Mouse (Mus musculus): Measurements from ENCODE around the gene Tmem167b.
"Not testable (repeated sequence)": the region's sequence is repeated elsewhere in the genome, so short reads cannot be mapped to it uniquely, and the experiment has no call there.

Tmem167b gene

DNA sequence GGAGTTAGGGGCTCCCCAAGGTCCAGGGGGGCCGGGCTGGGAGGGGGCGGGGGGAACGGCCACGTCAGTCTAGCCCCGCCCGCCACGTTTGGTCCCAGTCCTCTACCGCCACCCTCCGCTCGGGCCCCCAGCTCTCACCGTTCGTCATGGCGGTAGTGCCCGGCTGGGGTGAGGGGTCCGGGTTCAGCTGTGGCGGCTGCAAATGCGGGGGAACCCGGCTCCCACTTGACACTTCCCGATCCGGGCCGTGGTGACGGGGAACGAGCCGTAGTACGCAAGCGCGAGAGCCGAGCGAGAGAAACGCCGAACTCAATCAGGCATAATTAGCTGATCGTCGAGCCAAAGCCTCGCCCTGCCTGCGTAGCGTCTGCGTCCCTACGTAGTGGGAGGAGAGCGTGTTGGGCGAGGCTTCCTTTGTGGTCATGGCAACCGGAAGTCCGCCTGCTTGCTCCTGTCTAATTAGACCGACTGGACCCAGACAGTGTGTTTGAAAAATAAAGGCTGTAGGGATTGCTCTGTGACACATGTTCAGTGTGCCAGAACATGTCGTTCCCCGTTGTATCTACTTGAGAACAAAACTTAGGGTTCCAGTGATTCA lies at the start of gene Tmem167b:
Gene Tmem167b (minus strand): TSS at position 334 of the 598 bp plus-strand sequence.
- DNase-seq (ENCODE audit: inconsistent age in 2 of 2, low spot score in 1 of 2), result peak; percentile 97 to 99

DNA sequence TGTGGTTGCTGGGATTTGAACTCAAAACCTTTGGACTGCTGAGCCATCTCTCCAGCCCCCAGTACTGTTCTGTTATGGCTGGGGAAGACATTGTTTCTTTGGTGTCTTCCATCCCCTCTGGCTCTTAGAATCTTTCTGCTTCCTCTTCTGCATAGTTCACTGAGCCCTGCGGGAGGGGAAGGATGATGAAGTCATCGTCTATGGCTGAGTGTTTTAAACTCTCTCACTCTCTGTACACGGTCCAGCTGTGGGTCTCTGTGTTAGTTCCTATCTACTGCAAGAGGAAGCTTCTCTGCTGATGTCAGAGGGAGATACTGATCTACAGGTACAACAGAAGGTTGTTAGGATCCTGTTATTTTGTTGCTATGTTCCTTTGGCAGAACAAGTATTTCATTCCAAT lies 46.6 kb upstream of the Tmem167b start:
- no peak for DNase-seq (ENCODE audit: inconsistent age in 2 of 2, low spot score in 1 of 2)

DNA sequence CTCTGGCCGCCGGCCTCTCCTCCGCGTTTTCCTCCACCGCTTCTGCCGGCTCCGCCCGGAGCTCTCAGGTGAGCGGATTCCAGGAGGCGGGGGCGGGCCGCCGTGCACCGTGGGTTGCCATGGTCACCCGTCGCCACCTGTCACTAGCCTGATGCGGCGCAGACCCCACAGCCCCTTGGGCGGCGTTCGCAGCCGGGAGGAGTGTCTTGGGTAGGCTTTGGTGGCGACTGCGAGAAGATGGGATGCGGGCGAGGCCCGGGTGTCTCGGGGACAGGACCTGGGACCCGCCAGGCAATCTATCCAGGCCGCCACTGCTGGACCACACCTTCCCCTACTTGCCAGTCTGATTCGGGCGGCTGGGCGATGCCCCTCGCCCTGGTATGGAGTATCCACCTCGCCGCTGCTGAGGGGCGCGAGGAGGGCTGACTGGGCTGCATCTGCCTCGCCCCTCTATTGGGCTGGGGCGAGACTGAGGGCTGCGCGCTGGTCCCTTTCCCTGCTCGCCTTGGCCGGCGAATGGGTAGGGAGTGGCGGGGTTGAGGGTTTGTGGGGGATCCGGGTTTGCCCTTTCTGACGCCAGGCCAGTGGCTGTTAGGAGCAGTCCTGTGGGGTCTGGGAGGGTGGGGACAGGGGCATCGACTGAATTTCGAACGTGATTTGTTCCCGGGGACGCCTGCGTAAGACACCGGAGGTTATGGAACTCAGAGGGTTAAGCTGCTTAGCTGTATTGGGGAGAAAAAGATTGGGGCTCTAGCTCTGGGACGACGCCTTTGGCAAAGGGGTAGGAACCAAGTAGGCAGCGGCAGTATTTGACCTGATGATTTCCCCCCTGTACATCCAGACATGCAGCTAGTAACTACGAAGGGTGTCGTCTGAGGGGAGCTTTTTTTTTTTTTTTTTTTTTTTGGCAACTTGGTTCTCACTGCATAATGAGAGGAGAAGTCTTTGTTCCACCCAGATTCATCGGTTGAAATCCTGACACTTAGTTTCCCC lies 29.6 kb upstream of the Tmem167b start:
- DNase-seq (ENCODE audit: inconsistent age in 2 of 2, low spot score in 1 of 2), result no peak

DNA sequence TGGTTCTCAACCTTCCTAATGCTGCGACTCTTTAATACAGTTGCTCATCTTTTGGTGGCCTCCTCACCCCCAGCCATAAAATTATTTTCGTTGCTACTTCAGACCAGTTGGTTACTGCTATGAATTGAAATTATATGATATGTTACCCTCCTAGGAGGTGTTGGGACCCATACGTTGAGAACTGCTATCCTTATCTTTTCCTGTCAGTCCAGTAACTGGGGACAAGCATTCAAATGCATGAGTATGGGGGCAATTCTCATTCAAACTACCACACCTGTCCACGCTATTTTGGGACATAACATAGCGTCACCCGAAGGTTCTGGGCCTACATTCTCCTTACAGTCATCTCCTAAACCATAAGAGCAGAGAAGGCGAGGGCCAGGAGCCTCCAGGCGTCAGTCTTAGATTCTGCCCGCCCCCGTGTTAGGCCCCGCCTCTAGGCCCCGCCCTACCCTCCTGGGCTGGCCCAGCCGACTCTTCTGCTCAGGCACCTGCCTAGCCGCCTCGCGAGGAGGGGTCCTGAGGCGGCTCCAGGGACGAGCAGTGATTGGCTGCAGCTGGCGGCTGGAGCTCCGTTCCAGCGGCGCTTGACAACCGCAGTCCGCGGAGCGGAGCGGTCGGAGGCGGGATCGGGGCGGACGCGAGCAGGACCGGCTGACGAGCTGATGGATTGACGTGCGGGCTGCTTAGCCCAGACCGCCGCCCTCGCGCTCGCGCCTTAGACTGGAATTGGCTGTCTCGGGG lies 28.7 kb upstream of the Tmem167b start, which contains the start of gene Wdr47:
Gene Wdr47 (plus strand): TSS at position 494 of the 744 bp plus-strand sequence.
- peak; percentile 98 for DNase-seq (ENCODE audit: inconsistent age in 2 of 2, low spot score in 1 of 2)

DNA sequence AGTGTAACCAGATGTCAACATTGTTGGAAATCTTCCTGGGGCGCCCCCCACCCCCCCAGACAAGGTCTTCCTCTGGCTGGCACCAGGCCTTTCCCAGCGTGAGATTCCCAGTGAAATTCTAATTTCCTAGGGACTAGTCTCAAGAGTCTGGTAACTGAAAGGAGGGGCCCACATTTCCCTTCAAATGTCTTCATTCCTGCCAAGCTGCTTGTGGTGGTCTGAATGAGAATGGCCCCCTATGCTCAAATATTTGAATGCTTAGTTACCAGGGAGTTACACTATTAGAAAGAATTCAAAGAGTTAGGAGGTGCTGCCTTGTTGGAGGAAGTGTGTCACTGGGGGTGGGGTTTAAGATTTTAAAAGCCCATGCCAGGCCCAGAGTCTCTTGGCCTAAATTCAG lies 26.2 kb upstream of the Tmem167b start:
- no peak for DNase-seq (ENCODE audit: inconsistent age in 2 of 2, low spot score in 1 of 2)

DNA sequence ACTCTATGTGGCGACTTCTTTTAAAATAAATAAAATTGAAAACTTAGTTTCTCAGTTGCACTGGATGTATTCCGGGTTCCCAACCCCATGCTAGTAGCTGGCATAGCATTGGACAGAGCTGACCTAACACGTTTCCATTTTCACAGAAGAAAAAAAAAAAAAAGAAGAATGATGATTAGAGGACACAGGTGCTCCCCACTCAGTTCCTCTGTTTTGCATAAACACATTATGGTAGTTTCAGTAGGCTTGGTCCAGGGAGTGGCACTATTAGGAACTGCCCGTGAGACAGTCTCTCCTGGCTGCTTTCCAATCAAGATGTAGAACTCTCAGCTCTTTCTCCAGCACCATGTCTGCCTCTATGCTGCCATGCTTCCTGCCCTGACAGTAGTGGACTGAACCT lies 22.3 kb upstream of the Tmem167b start:
- no peak for DNase-seq (ENCODE audit: inconsistent age in 2 of 2, low spot score in 1 of 2)

DNA sequence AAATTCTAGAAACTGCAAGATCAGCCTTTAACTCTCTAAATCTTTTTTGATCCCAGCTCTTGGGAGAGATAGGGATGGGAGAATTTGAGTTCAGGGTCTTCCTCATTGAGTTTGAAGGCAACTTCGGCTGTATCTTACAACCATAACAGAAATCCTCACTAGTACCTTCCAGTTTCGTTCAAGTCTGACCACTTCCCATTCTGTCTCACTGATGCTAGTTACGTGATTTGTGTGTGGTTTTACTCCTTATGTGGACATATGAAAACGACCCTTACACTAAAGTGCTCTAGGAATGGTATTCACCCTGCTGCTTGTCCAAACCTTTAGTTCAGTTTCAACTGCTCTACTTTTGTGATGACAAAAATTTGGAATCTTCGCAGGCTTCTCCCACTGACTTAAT lies 11.8 kb upstream of the Tmem167b start:
- no peak for DNase-seq (ENCODE audit: inconsistent age in 2 of 2, low spot score in 1 of 2)

DNA sequence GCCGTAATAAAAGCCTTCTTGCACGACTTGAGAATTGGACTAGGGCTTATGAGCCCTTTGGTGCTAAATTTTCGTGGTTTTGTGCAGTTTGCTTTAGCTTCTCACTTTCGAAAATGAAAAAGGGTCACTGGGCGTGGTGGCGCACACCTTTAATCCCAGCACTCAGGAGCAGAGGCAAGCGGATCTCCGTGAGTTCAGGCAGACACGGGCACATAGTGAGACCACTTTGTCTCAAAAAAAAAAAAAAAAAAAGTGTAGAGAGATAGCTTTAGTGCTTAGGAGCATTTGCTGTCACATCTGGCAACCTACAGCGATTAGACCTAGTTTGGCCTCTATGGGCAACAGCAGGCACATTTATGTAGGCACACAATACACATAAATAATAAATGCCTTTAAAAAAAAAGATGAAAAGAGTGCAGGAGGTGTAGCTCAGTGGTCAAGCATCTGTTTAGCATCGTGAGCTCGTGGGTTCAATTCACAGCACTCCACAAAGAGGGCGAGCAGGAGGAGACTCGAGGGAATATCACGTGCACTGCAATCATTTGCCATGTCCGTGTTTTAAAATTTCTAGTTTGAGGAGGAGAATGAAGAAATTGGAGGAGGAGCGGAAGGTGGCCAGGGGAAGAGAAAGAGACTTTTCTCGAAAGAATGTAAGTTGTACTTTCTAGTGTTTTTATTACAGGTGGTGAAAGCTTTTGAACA lies 10.2 kb upstream of the Tmem167b start:
- DNase-seq (ENCODE audit: inconsistent age in 2 of 2, low spot score in 1 of 2), result peak in 1 of 2 experiments; percentile 49

DNA sequence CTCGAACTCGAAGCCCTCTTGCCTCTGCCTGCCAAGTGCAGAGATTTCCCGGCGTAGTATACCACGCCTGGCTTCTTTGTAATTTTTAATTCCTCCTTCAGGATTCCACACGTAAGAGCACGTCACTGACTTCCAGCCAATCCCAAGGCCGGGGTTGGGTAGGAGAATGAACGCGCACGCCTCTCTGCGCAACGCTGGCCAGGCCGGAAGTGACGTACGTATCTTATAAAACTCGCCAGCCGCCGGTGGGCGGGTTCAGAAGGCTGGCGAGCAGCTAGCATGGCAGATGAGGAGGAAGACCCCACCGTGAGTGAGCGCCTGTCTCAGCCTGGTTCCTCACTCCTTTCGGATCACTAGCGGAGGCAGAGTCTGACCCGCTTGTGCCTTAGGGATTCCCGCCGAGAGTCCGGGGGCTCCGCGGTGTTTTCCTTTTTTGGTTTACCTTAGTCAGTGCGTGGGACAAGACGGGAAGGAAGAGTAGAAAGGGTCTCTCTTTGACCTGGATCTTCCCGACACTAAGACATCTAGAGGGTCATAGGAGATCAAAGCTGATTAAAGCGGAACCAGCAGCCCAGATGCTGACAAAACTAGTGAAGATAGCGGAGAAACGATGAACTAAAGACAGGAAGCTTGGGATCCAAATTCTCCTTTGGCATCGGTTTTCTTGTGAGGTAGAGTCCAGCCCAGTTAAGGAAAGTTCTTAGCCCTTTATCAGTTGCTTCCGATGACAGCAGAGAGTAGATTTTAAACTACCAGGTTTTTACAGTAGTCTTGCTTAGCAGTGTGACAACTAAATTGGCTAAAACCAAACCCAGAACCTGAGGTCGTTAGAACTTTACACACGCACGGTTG lies 9.4 kb upstream of the Tmem167b start, which contains the start of gene Taf13:
Gene Taf13 (plus strand): TSS at position 256 of the 852 bp plus-strand sequence.
- peak; percentile 97 to 99 for DNase-seq (ENCODE audit: inconsistent age in 2 of 2, low spot score in 1 of 2)

DNA sequence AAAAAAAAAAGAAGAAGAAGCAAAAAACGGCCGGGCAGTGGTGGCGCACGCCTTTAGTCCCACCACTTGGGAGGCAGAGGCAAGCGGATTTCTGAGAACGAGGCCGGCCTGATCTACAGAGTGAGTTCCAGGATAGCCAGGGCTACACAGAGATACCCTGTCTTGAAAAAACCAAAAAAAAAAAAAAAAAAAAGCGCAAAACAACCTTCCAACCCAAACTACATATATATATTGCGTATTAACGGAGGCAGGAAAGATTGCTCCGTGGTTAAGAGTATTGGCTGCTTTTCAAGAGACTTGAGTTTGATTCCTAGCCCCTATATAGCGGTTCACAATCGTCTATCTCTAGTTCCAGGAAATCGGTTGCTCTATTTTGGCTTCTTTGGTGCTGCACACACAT lies 8.5 kb upstream of the Tmem167b start:
- DNase-seq (ENCODE audit: inconsistent age in 2 of 2, low spot score in 1 of 2), result no peak

DNA sequence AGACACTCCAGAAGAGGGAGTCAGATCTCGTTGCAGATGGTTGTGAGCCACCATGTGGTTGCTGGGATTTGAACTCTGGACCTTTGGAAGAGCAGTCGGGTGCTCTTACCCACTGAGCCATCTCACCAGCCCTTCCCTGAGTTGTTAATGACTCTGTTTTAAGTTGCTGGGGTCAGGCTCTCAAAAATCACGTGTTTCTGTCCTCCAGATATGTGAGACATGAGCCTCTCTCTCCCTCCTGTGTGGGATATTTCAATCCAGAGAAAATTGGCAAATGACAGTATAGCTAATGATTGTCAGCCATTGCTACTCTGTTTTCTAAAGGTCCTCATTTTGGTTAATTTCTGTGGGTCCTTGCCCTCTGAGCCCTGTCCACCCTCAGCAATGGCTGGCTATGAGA lies 7.4 kb upstream of the Tmem167b start:
- not testable (repeated sequence) for DNase-seq (ENCODE audit: inconsistent age in 2 of 2, low spot score in 1 of 2)

DNA sequence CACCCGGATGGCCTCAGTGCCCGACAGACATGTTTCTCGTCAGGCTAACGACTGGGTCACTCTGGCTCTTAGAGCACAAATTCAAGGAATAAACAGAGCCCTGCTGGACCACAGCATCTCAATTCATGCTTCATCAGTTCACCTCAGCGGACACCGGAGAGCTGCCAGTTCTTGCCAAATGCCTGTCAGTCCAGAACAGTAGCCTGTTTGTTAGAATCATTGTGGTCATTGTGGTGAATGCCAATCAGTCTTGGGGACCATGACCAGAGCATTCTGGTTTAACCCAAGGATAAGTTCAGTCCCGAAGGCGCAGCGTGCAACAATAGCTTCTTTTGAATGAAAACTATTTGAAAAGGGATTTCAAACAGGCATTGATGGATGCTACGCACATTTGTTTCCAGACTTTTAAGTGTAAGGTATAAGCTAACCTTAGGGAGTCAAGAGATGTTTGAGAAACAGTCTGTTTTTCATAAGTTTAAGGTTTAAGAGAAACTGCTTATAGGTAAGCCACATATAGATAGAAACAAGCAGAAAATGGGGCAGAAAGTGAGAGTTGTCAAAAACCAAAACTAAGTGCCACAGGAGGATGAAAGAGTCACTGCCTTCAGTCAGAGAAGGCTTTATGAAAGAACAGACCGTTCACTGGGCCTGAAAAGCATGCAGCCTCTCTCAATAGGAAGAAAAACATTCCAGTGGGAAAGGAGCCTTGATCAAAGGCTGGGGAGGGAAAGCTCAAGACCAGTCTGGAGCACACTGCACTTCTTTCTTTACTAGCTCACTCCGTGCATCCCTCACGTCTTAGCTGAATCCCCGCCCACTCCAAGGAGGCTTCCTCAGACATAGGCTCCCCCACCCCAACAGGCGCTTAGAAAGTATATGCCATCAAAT lies 6.0 kb upstream of the Tmem167b start:
- DNase-seq (ENCODE audit: inconsistent age in 2 of 2, low spot score in 1 of 2), result no peak

DNA sequence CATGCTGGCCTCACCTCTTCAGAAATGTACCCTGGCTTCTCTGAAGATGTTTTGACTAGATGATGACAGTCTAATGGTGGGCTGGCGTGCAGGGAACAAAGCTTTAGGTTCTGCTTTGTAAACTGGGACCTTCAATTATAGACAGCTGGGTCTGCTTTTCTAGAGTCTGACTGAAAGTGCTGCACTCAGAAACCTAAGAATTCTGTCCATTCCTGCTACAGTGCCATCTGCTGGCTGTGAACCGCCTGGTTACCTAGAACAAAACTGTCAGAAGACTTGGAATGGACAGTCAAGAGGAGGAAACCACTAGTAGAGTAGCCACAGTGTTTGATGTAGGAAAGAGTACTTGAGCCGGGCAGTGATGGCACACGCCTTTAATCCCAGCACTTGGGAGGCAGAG lies 1.0 kb upstream of the Tmem167b start:
- DNase-seq (ENCODE audit: inconsistent age in 2 of 2, low spot score in 1 of 2), result peak; percentile 82 to 94

DNA sequence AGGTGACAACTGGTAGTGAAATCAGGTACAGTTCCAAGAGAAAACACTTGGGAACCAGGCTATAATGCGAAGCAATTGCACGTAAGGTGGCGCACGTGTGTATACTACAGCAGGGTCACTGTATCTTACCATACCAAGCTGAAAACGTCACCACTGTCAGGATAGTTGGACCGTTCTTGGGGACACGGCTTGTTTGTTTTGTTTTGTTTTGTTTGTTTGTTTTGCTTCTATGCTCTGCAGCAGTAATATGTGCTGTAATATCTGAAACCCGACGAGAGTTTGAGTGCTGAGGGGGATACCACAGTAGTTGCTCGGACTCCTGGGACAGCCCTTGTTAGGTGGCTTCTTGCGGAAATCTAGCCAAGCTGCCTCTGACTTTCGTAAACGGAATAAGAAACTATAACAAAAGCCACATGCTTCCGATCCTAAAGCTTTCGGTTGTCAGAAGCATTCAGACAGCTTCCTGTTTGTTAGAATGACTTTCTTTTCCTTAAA lies 558 bp upstream of the Tmem167b start:
- DNase-seq (ENCODE audit: inconsistent age in 2 of 2, low spot score in 1 of 2), result no peak

DNA sequence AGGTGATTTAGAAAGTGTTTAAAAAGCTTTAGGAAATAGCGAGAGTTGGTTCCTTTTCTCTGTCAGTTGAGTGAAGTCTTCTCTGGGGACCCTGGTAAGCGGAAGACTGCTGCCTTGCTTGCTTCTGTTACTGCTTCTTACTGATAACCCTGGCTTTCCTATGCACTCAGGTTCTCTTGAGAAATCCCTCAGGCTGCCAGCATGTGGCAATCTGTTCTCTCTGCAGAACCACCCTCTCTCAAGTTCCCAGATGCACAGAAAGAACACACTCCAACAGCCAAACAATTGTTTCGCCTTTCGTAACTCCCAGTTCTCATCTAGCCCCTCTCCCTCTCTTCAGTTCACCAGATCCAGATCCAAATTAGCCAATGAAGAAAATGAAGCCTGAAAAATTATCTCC lies 4.4 kb downstream of the Tmem167b start:
- DNase-seq (ENCODE audit: inconsistent age in 2 of 2, low spot score in 1 of 2), result no peak

DNA sequence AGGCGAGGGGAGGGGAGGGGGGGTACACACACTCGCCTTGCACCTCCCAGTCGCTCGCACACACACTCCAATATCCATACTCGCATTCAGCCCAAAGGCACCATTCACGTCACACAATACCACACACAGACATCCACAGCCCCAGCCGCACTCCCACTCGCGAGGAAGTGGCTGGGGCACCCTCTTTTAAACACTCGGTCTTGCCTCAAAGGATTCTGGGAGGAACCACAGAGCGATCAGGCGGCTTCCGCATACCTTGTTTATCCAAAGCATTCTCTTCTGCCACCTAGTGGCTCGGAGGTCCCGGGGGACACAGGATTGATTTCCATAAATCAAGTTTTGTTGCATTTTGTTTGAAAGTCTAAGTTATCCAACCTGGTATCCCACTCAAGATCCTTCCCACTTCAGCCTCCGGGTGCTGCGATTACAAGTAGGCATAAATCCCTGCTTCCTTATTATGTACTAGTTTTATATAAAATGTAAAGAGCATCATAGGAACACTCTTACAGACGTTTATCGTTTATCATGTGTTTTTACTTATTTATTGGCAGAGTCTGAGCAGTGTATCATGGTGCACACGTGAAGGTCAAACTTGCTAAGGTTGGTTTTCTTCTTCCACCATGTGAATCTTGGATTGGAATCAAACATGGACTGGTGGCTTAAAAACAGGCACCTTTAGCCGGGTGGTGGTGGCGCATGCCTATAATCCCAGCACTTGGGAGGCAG lies 7.5 kb downstream of the Tmem167b start:
- DNase-seq (ENCODE audit: inconsistent age in 2 of 2, low spot score in 1 of 2), result peak; percentile 93 to 98

DNA sequence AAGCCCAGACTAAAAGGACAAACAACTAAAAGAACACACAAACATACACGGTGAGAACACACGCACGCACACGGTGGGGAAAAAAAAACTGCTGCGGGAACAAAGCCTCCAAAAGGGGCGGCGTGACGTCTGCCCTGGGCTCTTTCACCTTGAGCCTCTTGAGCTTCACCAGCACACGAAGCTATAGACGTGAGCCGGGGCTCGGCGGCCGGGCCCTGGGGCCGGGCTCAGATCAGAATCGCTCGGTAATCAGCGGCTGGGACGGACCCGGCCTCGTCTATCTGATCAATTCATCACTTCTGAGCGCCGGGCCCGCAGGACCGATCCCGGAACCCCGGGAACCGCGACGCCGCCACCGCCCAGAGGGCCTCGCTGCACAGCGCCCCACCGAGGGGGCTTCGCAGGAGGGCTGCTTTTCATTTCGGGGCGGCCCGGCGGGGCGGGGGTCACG lies 8.1 kb downstream of the Tmem167b start:
- DNase-seq (ENCODE audit: inconsistent age in 2 of 2, low spot score in 1 of 2), result no peak

DNA sequence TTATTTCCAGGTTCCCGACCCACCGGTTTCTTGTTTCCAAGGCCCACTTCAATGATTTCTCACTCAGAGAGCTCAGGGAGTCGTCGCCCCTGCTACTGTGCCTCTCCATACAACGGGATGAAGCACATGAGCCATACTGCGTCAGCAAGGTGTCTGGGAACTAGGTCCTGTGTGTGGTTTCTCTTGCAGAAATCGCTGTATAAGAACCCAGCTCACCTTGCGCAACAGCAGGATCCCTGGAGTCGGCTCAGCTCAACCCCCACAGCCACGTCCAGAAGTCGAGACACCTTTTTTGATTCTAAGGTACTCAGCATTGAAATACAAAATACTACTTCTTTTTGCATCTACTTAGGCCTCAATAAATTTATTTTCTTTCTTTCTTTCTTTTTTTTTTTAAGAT lies 20.0 kb downstream of the Tmem167b start:
- DNase-seq (ENCODE audit: inconsistent age in 2 of 2, low spot score in 1 of 2), result no peak

All from adrenal gland, adult (tissue).